Mouse (Mus musculus) lung, postnatal 0 days (tissue): ENCODE measurements around the gene Trim59.

ENCODE experiments used
- CTCF ChIP-seq: IDR thresholded peaks from 2 replicates; pipeline ENCODE4 v1.5.1; 2016; ENCODE audit warnings: antibody characterized with exemption, mild to moderate bottlenecking
- EP300 ChIP-seq: IDR thresholded peaks from 2 replicates; pipeline ENCODE4 v1.6.1; 2016; ENCODE audit warnings: antibody characterized with exemption, mild to moderate bottlenecking, control low read depth

DNA sequence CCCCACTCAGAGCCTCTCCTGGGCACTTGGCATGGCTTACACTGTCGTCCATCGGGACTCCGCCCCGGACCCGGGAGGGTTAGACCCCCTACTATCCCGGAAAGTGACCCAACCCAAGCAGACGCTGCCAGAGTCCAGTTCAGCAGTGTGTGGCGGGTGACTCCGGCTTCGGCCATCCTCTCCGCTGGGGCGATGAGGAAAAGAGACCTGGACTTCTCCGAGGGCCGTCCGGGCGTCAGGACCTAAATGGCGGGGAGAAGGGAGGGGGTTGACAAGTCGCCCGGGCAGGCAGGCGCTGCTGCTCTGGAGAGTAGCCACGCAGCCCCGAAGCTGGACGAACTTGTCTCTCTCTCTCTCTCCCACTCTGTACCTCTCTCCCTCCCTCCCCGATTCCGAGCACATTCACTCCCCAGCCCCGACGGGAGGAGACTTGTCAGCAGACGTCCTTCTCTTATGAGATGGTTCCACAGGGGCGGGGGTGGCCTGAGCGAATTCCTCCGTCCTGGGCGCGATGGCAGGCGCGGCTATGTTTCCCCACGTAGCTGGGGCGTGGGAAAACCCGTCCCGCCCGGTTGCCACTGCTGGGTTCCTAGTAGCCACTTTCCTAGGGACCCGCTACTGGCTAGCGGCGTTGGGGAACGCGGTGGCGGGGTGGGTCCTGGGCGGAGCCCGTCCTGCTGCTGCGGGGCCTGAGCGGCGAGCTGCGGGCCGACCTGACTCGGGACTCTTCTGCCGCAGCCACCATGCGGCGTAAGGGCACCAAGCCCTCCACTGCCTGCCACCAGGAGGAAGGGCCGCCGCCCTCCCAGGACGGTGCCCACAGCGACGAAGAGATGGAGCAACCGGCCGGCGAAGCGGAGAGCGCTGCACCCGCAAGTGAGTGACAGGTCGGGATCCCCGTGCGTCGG, 39.0 kb downstream of the Trim59 start:
- TF ChIP-seq EP300 = no peak
- TF ChIP-seq CTCF = peak; percentile 59
